Mouse (Mus musculus): ENCODE measurements around the gene Spef1. TPM values are rescaled to one million over a fixed set of nuclear protein-coding genes. Genes with fewer than 3 reads are reported as not detected.

Gene Spef1
- polyA plus RNA-seq, 1 experiment from 2014 or later: 3.2 TPM

DNA sequence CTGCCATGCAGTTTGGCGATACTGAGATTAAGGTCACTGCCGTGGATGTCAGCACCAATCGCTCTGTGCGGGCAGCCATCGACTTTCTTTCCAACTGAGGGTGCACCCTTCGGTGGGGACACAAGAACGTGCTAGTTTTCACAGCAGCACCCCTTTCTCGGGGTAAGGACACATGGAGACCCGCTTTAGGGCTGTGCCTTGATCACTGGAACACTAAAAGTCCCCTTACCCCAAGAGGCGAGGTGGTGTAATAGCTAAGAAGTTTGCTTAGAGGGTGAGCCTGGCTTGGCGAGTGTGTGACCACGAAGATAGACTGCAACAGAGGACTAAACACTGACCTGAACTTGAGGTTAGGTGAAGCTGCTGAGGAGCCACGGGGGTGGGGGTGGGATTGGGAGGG lies 42.0 kb downstream of the Spef1 start:
- Histone ChIP-seq H3K4me1 (peaks cover 21% of the 10 kb centered on the region), H3K27me3 (replicated peaks; ENCODE audit: low read depth, poor library complexity, severe bottlenecking) (no peaks in the 10 kb centered on the region), H3K9me3 (no peaks in the 10 kb centered on the region), H3K4me3 (no peak overlapping the region), H3K27ac (replicated peaks) (no peak overlapping the region), H3K36me3 (replicated peaks) (peaks cover 98% of the 10 kb centered on the region)
- DNase-seq (ENCODE audit: low spot score): no peak
- 67% methylated on average over 13 of the region's 13 CpGs for WGBS

DNA sequence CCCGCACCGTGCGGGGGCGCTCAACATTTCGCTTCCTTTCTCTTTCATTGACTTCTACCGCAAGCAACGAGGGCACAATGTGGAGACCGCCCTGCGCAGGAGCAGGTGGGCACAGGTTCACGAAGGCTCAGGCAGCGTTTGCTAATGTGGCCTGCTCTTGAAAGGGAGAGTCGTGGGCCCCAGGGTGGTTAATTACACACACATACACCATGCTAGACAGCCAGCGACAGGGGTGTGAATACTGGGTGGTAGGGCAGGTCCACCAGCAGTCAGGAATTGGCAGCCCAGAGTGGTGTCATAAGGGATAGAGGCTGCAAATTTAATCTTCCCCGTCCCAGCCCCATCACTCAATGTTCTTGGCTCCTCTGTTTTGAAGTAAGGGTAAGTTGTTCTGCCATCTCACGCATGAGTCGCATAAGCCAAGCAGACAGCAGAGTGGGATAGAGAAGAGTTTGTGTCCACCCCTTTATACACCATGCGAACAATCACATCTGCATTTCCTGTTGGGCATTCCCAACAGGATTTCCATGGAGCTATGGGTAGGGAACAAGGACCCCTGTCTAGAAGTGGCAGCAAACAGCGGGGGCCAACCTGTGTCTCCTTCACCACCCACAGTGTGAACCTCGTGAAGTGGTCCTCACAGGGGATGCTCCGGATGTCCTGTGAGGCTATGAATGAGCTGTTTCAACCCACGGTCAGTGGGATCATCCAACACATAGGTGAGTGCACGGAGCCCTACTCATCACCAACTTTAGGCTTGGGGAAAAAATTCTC lies 43.9 kb downstream of the Spef1 start:
- Histone ChIP-seq H3K36me3 (replicated peaks) (peaks cover 98% of the 10 kb centered on the region), H3K4me3 (no peak overlapping the region), H3K27ac (replicated peaks) (no peak overlapping the region), H3K4me1 (peaks cover 29% of the 10 kb centered on the region), H3K27me3 (replicated peaks; ENCODE audit: low read depth, poor library complexity, severe bottlenecking) (no peaks in the 10 kb centered on the region), H3K9me3 (no peaks in the 10 kb centered on the region)
- 67% methylated on average over 22 of the region's 22 CpGs for WGBS
- DNase-seq (ENCODE audit: low spot score): no peak

DNA sequence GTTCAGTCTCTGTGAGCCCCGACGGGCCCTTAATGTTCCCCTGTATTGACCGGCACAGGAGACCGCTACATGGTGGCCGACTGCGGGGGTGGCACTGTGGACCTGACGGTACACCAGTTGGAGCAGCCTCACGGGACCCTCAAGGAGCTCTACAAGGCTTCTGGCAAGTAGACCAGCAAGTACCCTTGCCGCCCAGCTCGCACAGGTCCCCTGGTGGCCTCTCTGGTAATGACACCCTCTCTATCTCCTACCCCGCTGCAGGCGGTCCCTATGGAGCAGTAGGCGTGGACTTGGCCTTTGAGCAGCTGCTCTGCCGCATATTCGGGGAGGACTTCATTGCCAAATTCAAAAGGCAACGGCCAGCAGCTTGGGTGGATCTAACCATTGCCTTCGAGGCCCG lies 44.5 kb downstream of the Spef1 start:
- H3K9me3 ChIP-seq: no peaks in the 10 kb centered on the region
- DNase-seq (ENCODE audit: low spot score): peak; percentile 82
- H3K4me3 ChIP-seq: no peak overlapping the region
- H3K27ac ChIP-seq (replicated peaks): no peak overlapping the region
- 35% methylated on average over 18 of the region's 18 CpGs for WGBS
- peaks cover 29% of the 10 kb centered on the region for H3K4me1 ChIP-seq
- H3K36me3 ChIP-seq (replicated peaks): peaks cover 98% of the 10 kb centered on the region
- no peaks in the 10 kb centered on the region for H3K27me3 ChIP-seq (replicated peaks; ENCODE audit: low read depth, poor library complexity, severe bottlenecking)

DNA sequence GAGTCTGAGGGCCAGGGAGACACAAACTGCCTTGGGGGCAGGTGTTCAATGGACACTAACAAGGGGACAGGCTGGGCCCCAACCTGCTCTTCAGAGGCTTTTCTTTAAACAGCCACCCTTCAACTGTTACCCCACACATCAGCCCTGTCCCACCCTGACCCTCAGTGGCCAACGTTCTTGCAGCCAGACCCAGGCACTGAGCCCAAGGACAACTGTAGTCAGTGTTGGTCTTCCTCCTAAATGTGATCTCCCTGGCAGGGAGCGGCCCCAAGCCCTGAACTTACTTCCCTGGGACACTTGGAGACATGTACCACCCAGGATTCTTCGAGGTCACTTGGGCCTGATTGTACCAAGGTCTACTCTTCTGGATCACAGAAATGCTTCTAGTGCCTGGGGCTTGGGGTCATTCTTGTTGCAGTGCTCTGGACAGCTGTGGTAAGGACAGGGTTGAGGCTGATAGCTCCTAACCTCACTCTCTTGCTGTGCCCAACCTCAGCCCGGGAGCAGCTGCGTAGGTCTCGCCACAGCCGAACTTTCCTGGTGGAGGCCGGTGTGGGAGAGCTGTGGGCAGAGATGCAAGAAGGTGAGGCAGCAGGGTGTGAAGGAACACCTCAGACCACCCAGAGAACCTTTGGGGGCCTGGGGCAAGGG lies 45.6 kb downstream of the Spef1 start:
- no peak overlapping the region for H3K4me3 ChIP-seq
- H3K27me3 ChIP-seq (replicated peaks; ENCODE audit: low read depth, poor library complexity, severe bottlenecking): no peaks in the 10 kb centered on the region
- WGBS: 89% methylated on average over 8 of the region's 8 CpGs
- no peaks in the 10 kb centered on the region for H3K9me3 ChIP-seq
- H3K4me1 ChIP-seq: peaks cover 27% of the 10 kb centered on the region
- H3K36me3 ChIP-seq (replicated peaks): peaks cover 95% of the 10 kb centered on the region
- no peak overlapping the region for H3K27ac ChIP-seq (replicated peaks)
- DNase-seq (ENCODE audit: low spot score): no peak

DNA sequence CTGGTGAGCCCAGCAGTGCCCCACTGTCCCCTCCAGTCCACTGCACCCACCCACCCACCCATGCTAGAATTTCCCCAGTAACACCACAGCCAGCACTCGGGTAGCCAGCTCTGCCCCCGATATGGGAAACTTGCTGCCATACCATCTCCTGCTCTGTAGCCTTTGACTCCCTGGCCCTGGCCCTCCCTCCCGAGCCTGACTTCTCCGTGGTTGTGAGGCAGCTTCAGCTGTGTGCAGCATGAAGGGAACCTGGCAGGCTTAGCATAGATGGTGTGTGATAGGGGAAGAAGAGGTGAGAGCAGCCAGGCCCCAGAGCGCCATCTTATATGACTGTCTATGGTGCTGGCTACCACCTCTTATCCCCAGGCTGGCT lies 46.6 kb downstream of the Spef1 start:
- H3K4me1 ChIP-seq: peaks cover 36% of the 10 kb centered on the region
- WGBS: 72% methylated on average over 5 of the region's 5 CpGs
- no peaks in the 10 kb centered on the region for H3K9me3 ChIP-seq
- no peak for DNase-seq (ENCODE audit: low spot score)
- H3K4me3 ChIP-seq: no peak overlapping the region
- H3K27me3 ChIP-seq (replicated peaks; ENCODE audit: low read depth, poor library complexity, severe bottlenecking): no peaks in the 10 kb centered on the region
- peaks cover 93% of the 10 kb centered on the region for H3K36me3 ChIP-seq (replicated peaks)
- 0 out of 2 replicates have a peak overlapping the region, but pooled peaks have one; percentile 55 for H3K27ac ChIP-seq (replicated peaks)

DNA sequence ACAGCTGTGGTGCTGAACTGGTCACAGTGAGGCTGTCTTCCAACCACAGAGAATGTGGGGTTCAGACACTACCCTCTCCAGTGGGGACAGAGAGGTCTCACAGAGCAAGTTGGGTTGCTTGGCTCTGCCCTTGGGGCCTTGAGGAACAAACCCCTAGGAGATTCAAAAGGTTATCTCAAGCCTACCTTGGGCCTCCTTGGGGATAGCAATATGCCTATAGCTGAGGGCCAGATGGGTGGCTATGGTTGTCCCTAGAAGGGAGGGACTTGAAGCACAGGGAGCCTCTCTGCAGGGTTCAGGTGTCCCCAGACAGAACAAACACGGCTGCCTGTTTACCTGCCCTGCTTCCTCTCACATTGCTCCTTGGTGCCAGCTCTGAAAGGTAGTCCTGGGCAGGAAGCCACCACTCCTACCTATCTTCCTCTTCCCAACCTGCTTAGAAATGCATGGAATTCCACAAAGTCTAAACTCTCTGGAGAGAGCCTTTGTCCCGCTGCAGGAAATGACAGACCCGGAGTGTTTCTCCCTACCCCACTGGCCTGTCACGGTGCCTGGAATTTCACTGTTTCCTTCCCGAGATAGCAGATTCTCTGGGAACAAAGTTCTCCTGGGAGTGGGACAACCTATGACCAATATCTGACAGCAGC lies 47.1 kb downstream of the Spef1 start:
- Histone ChIP-seq H3K27ac (replicated peaks) (0 out of 2 replicates have a peak overlapping the region, but pooled peaks have one; percentile 55), H3K4me3 (no peak overlapping the region), H3K4me1 (peaks cover 42% of the 10 kb centered on the region), H3K27me3 (replicated peaks; ENCODE audit: low read depth, poor library complexity, severe bottlenecking) (no peaks in the 10 kb centered on the region), H3K9me3 (no peaks in the 10 kb centered on the region), H3K36me3 (replicated peaks) (peaks cover 93% of the 10 kb centered on the region)
- WGBS: 57% methylated on average over 5 of the region's 5 CpGs
- DNase-seq (ENCODE audit: low spot score): no peak

DNA sequence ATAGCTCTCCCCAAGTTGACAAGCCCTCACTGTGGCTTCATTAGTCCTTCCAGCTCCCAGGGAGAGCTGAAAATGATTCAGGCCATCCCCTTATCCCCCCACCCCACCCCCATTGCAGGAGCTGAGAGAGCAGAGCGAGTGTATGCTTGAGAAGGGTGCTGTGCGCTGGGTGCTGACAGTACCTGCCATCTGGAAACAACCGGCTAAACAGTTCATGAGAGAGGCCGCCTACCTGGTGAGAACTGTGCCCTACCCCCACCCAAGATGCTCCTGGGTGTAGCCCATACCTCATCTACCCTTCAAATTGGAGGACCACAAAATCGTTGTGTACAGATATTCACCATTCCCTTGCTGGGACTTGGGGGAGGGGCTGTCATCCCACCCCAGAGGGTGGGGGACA lies 47.8 kb downstream of the Spef1 start:
- DNase-seq (ENCODE audit: low spot score): no peak
- Histone ChIP-seq H3K4me1 (peaks cover 49% of the 10 kb centered on the region), H3K4me3 (no peak overlapping the region), H3K9me3 (no peaks in the 10 kb centered on the region), H3K27me3 (replicated peaks; ENCODE audit: low read depth, poor library complexity, severe bottlenecking) (no peaks in the 10 kb centered on the region), H3K36me3 (replicated peaks) (peaks cover 93% of the 10 kb centered on the region), H3K27ac (replicated peaks) (no peak overlapping the region)
- 87% methylated on average over 5 of the region's 5 CpGs for WGBS

DNA sequence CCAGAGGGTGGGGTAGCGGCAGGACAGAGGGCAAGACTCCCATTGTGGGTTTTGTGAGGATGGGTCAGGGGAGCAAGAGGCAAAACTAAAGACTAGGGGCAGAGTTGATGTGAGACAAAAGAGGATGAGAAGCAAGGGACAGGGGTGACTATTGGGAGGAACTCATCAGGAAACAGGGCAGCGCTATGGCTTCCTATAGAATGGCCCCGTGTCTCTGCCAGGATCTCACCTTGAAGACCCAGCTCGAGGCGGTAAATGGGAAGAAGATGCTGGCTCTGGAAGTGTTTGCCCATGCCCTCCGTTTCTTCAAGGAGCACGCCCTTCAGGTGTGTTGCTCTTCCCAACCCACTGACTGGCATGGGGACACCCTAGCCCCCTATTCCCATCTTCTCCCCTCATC lies 48.3 kb downstream of the Spef1 start:
- peaks cover 93% of the 10 kb centered on the region for H3K36me3 ChIP-seq (replicated peaks)
- 91% methylated on average over 7 of the region's 7 CpGs for WGBS
- peaks cover 54% of the 10 kb centered on the region for H3K4me1 ChIP-seq
- H3K27ac ChIP-seq (replicated peaks): no peak overlapping the region
- DNase-seq (ENCODE audit: low spot score): no peak
- no peak overlapping the region for H3K4me3 ChIP-seq
- H3K9me3 ChIP-seq: no peaks in the 10 kb centered on the region
- no peaks in the 10 kb centered on the region for H3K27me3 ChIP-seq (replicated peaks; ENCODE audit: low read depth, poor library complexity, severe bottlenecking)

DNA sequence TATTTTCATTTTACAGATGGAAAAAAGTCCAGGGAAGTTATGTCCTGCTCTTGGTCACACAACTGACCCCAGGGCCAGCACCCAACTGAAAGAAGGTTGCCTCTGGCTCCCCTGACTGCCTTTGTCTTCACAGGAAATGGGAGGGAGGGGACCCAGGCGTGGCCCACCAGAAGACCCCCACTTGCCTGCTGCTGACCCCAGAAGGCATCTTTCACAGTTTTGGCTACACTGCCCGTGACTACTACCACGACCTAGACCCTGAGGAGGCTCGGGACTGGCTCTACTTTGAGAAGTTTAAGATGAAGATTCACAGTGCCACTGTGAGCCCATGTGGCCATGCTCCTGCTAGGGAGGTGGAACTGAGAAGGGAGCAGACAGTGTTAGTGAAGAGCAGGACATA lies 48.8 kb downstream of the Spef1 start:
- Histone ChIP-seq H3K27me3 (replicated peaks; ENCODE audit: low read depth, poor library complexity, severe bottlenecking) (no peaks in the 10 kb centered on the region), H3K4me3 (no peak overlapping the region), H3K4me1 (peaks cover 54% of the 10 kb centered on the region), H3K27ac (replicated peaks) (no peak overlapping the region), H3K9me3 (no peaks in the 10 kb centered on the region), H3K36me3 (replicated peaks) (peaks cover 88% of the 10 kb centered on the region)
- 76% methylated on average over 4 of the region's 4 CpGs for WGBS
- no peak for DNase-seq (ENCODE audit: low spot score)

DNA sequence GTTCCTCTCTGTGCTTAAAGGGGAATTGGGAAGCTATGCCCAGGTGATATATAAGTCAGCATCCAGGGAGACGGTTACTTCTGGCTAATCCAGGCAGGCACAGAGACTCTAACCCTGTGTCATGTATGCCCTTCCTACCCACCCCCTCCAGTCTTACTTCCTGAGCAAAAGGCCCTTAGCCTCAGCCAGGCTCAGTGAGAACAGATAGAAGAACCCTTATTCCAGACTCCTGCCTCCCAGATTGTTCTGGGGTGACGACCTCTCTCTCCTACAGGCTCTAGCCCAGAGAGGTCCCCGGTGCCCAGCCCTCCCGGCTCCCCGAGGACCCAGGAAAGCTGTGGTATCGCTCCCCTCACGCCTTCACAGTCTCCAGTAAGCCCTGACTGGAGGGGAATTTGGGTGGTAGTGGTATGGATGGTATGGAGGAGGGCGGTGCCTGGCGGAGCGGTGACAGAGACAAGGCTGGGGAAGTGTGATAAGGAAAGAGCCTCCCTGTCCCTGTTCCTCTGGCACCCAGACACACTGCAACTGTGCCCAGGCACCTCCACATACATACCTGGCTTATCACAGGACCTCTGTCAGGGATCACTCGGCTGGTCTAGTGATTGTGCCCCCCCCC lies 51.5 kb downstream of the Spef1 start:
- H3K9me3 ChIP-seq: no peaks in the 10 kb centered on the region
- peak overlapping the region; percentile 61 for H3K27ac ChIP-seq (replicated peaks)
- H3K36me3 ChIP-seq (replicated peaks): peaks cover 71% of the 10 kb centered on the region
- no peaks in the 10 kb centered on the region for H3K27me3 ChIP-seq (replicated peaks; ENCODE audit: low read depth, poor library complexity, severe bottlenecking)
- H3K4me3 ChIP-seq: no peak overlapping the region
- H3K4me1 ChIP-seq: peaks cover 39% of the 10 kb centered on the region
- DNase-seq (ENCODE audit: low spot score): no peak
- 72% methylated on average over 11 of the region's 11 CpGs for WGBS

DNA sequence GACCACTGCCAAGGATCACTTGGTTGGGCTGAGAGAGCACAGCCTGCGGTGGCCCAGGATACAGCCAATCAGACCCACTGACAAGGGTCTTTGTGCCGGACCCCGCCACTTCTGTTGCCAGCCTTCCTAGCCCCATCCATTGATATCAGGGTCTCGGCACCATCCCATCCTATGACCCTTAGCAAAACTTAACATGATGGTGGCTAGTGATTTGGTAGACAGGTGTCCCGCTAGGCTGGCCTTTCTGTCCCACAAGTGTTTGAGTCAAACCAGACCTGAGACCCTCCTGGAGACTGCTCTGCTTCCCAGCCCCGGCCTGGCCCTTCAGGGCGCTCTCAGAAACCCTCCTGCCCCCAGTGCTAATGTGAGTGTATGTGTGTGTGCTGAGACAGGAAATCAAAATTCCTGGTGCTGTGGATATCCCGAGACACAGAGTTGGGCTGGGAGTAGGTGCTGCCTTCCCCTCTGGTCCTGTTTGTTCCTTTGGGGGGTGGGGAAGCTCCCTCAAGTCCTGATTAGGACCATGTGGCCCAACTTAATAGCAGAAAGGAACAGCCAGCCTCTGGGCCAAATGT lies 52.2 kb downstream of the Spef1 start:
- 77% methylated on average over 8 of the region's 8 CpGs for WGBS
- no peaks in the 10 kb centered on the region for H3K9me3 ChIP-seq
- H3K4me1 ChIP-seq: peaks cover 36% of the 10 kb centered on the region
- H3K36me3 ChIP-seq (replicated peaks): peaks cover 66% of the 10 kb centered on the region
- peak overlapping the region; percentile 61 for H3K27ac ChIP-seq (replicated peaks)
- DNase-seq (ENCODE audit: low spot score): peak; percentile 8
- H3K4me3 ChIP-seq: no peak overlapping the region
- H3K27me3 ChIP-seq (replicated peaks; ENCODE audit: low read depth, poor library complexity, severe bottlenecking): no peaks in the 10 kb centered on the region

DNA sequence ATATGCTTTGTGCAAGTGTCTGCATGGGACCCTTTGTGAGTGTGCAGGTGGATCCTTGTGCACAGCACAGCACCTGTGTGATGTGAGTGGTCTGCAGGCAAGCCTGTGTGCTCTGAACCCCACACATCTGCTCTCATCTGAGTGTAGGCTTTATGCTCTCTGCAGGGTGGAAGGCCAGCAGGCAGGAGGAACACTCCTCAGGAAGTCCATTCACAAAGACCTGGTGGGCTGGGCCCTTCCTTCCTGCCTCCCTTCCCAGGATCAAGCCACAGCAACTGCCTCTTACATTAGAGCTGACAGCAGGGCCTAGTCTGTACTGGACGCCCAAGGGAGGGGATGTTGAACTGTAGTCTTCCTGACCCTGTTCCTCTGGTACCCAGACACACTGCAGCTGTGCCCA lies 52.7 kb downstream of the Spef1 start:
- H3K27ac ChIP-seq (replicated peaks): peak overlapping the region; percentile 61
- H3K4me1 ChIP-seq: peaks cover 36% of the 10 kb centered on the region
- DNase-seq (ENCODE audit: low spot score): no peak
- 58% methylated on average over 1 of the region's 1 CpGs for WGBS
- no peak overlapping the region for H3K4me3 ChIP-seq
- H3K36me3 ChIP-seq (replicated peaks): peaks cover 60% of the 10 kb centered on the region
- no peaks in the 10 kb centered on the region for H3K9me3 ChIP-seq
- H3K27me3 ChIP-seq (replicated peaks; ENCODE audit: low read depth, poor library complexity, severe bottlenecking): no peaks in the 10 kb centered on the region

Measured in embryonic facial prominence, embryonic 10.5 days (tissue).